Mouse (Mus musculus) spleen, adult 2 months (tissue): ENCODE results near the gene Cdh4.

Experiments
- CTCF ChIP-seq: fragments of 200-500 bp; IDR thresholded peaks from 2 replicates; pipeline ENCODE4 v1.5.1; 2011; ENCODE audit warnings: mild to moderate bottlenecking, inconsistent platforms; ENCODE audit not compliant: insufficient read depth, insufficient read length, insufficient replicate concordance; ENCODE audit errors: extremely low read depth
- POLR2A ChIP-seq: fragments of 200-500 bp; IDR thresholded peaks from 2 replicates; pipeline ENCODE4 v1.6.1; 2011; ENCODE audit warnings: low read depth, low read length, inconsistent platforms

GRCm38 (mm10) chr2:179801042-179801441, 358.8 kb downstream of the Cdh4 start:
- no peak for TF ChIP-seq POLR2A
- TF ChIP-seq CTCF, result no peak
